Mouse (Mus musculus): ENCODE results near the gene Cnnm2.

DNA sequence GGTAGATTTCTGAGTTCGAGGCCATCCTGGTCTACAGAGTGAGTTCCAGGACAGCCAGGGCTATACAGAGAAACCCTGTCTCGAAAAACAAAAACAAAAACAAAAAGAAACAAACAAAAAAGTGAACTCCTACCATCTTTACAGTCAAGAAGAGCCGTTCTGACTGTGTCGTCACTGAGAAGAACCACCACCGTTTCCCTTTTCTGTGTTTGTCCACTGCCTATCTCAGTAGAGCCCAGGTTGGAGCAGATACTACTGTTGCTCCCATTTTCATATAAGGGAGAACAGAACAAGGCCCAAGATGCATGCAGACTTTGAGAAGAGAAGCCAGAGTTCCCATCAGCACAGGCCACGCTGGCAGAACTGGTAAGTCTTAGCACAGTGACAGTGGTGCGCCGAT lies 129.3 kb downstream of the Cnnm2 start:
- TF ChIP-seq CTCF (IDR thresholded peaks at IDR 0.05; ENCODE audit: extremely low read depth, insufficient read depth, insufficient read length, insufficient replicate concordance) (no peak), POLR2A (IDR thresholded peaks at IDR 0.05; ENCODE audit: low read depth, low read length) (no peak)

Measured in spleen, adult 2 months (tissue).